Mouse (Mus musculus) embryonic stem cell, embryonic (primary cell): ENCODE measurements around the gene Gbx1.

Experiments
- CTCF ChIA-PET, 4 experiments: fragments of 300-600 bp in 2 of 4; fragments of 350-600 bp in 2 of 4; sonication (Branson Sonifier 250); formaldehyde crosslinking; loops; one replicate each; lab custom pipeline; 2022; ENCODE audit warnings: inconsistent platforms in 2 of 4; lab: Charles Lee
- POLR2A ChIA-PET, 4 experiments: fragments of 300-600 bp in 2 of 4; fragments of 350-600 bp in 2 of 4; sonication (Branson Sonifier 250); formaldehyde crosslinking; loops; one replicate each; lab custom pipeline; 2022; ENCODE audit warnings: antibody characterized with exemption in 4 of 4, inconsistent platforms in 1 of 4; lab: Charles Lee

Gene Gbx1

DNA sequence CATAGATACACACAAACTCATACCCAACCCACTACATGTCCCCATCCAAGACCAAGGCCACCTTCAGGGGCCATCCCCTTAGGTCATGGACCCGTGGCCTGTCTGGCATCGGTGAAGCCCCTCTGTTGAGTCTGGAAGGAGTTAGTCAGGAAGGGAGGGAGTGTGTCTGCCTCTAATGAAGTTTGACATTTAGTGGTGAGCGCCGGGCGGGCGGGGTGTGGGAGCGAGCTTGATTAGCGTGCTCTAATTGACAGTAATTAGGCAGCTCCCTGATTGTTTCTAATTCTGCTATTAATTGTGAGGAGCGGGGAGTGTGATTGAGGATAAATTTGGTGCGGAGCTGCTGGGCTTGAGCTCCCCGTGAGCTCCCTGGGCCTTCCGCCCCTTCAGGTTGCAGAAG is 29.5 kb downstream of the Gbx1 start:
- CTCF ChIA-PET: interaction anchor here (0.6 to 2.8 kb wide), 13 partner anchors 8 to 105 kb away, joined by 3 to 10 read pairs (median 6); no protein-coding TSS in a partner anchor

DNA sequence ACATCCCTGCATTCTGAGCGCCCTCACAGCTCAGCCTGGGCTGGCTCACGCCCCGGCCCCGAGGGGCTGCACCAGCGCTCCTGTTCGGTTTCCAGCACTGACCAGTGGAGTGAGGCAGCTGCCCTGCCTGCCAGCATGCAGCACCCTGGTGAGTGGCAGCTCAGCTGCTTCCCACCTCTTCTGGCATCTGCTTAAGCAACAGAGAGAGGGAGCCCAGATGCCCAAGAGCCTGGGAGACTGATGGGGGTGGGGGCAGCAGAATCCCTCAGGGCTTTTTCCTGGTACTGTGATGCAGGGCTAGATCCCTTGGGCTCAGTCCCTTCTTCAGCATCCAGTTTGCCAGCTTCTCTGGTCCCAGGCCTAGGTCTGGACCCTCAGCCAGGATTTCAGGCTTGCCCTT is 30.2 kb downstream of the Gbx1 start:
- ChIA-PET CTCF (interaction anchor here in 3 of 4 experiments (0.6 to 2.8 kb wide), 10 partner anchors 11 to 161 kb away, joined by 3 to 12 read pairs (median 6); no protein-coding TSS in a partner anchor), POLR2A (interaction anchor here in 2 of 4 experiments (0.6 to 1.5 kb wide), 8 partner anchors 11 to 687 kb away, joined by 3 to 7 read pairs (median 3); no protein-coding TSS in a partner anchor)

More for the DNA sequence above, 29.5 kb downstream of the Gbx1 start:
- POLR2A ChIA-PET: interaction anchor here in 3 of 4 experiments (0.6 to 1.5 kb wide), 6 partner anchors 8 to 28 kb away, joined by 3 to 6 read pairs (median 3); no protein-coding TSS in a partner anchor

DNA sequence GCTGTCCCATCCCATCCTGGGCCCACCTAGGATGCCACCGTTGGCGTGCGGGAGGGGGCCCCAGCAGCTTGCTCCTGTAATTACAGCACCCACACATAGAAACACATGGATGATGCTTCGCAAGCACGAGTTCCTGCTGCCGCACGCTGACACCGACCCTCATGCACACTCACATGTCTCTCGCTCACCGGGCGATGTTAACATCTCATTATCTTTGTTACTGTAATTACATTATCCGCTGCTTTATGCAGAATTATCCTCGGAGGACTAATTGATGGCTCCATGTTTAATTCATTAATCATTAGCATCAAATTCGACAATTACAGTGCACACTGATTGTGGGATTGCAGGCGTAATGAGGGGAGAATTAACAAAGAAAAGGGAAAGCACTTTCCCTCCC is 32.0 kb downstream of the Gbx1 start:
- POLR2A ChIA-PET: interaction anchor here in 2 of 4 experiments (0.5 to 1.0 kb wide), 2 partner anchors 8 to 101 kb away, joined by 3 to 4 read pairs; no protein-coding TSS in a partner anchor
- CTCF ChIA-PET: interaction anchor here in 2 of 4 experiments (0.6 to 1.3 kb wide), 3 partner anchors 9 to 53 kb away, joined by 3 to 7 read pairs (median 4); no protein-coding TSS in a partner anchor

DNA sequence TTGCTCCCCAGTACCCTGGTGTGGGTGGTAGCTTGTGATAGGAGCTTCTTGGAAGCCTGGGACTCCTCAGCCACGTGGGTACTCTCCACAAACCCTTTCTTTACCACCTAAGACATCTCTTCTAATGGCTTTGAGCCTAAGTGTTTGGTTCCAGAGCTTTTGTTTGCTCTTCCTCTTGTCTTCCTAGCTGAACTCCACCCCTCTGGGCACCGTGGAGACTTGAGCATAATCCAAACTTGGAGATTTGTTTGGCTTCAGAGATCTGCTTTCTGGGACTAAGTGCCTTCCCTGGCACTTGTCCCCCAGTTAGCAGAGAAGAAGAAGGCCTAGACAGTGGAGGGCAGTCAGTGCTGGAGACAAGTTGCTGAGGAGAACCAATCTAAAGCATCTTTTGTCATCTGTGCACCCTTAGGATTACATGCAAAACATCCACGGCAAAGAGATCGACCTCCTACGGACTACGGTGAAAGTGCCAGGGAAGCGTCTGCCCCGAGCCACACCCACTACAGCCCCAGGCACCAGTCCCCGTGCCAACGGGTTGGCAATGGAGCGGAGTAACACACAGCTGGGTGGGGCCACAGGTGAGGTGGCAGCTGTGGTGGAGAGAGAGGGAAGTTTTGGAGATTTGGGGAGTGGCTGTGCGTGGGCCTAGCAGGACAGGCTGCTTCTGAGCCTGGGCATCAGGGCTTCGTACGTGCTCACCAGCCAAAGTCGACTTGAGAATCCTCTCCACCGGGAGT is 34.3 kb downstream of the Gbx1 start:
- CTCF ChIA-PET: interaction anchor here in 3 of 4 experiments (0.9 to 2.9 kb wide), 4 partner anchors 9 to 35 kb away, joined by 4 to 13 read pairs (median 4); partner anchors contain the start of gene Gbx1 (in 1 of the 3)
- POLR2A ChIA-PET: interaction anchor here in 1 of 4 experiments (1.5 to 2.2 kb wide), 2 partner anchors 12 to 19 kb away, joined by 5 to 7 read pairs; no protein-coding TSS in a partner anchor

DNA sequence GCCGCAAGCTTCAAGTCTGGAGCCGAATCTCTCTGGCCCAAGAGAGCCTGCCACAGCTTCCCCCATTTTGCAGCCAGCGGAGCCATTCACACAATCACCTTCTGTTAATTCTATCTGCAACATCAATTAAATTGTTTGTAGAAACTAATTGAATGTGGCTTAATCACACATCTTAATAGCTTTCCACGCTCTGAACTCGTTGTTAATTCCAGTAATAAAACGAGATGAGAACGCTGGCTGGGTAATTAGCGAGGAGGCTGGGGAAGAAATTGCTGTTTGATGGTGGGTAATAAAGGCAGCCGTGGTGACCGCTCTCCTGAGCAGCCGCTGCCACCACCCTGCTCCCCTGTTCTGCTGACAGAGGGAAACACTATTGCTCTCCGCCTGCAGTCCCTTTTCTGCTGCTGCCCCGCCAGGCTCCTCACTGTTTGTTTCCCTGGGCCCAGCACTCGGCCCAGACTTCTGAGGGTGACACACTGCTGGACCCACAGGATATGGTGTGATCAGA is 36.5 kb downstream of the Gbx1 start:
- ChIA-PET POLR2A (interaction anchor here in 2 of 4 experiments (0.6 to 1.3 kb wide), 4 partner anchors 7 to 68 kb away, joined by 3 to 4 read pairs (median 3); no protein-coding TSS in a partner anchor), CTCF (interaction anchor here in 3 of 4 experiments (0.6 to 2.7 kb wide), 5 partner anchors 20 to 524 kb away, joined by 3 to 8 read pairs (median 4); partner anchors contain the start of gene Abcb8 (in 1 of the 3))

DNA sequence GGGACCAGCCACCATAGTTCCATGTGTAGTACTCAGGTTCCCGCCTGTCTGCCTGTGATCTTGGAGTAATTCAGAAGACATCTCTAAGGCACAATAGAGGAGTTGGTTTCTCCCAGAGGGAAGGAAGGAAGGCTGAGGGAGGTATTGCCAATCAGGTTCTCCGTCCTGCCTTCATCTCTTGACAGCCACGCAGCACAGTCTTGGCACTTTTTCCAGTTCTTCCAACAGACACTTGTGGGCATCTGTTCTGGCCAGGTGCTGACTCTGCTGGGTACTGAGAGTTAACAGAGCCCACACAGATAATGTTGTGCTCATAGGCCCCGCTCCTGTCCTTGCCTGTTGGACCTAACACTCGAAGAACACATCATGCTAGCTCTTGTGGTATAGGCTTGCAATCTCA is 40.3 kb downstream of the Gbx1 start:
- ChIA-PET CTCF (interaction anchor here in 3 of 4 experiments (0.6 to 2.4 kb wide), 4 partner anchors 16 to 198 kb away, joined by 3 to 14 read pairs (median 4); no protein-coding TSS in a partner anchor), POLR2A (interaction anchor here in 2 of 4 experiments (1.0 to 1.1 kb wide), 3 partner anchors 11 to 25 kb away, joined by 3 read pairs; no protein-coding TSS in a partner anchor)

DNA sequence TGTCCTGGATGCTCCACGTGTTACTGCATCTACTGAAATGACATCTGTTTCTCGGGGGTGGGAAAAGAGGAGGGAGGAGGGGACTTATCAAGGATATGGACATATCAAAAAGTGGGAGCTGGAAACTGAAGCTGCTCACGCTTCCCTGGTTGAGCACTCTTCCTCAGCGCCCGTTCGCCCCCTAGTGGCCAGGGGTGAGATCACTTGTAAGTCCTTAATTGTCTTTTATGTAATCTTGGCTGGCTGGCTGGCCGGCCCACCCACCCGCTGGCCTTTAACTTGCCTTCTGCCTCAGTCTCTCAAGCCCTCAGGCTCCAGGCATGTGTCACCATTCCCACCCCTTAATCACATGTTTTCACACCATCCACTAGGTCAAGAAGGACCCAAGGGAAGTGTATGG is 40.9 kb downstream of the Gbx1 start:
- CTCF ChIA-PET: interaction anchor here (0.6 to 6.0 kb wide), 63 partner anchors 8 to 297 kb away, joined by 3 to 72 read pairs (median 4); partner anchors contain the start of genes Abcb8 (in 2 of the 4) and Agap3 (in 2 of the 4)
- POLR2A ChIA-PET: interaction anchor here in 3 of 4 experiments (0.8 to 2.1 kb wide), 16 partner anchors 10 to 385 kb away, joined by 3 to 7 read pairs (median 4); partner anchors contain the start of genes Abcb8 (in 1 of the 3), Cdk5 (in 1 of the 3), Fastk (in 1 of the 3) and Klhl7 (in 1 of the 3)

DNA sequence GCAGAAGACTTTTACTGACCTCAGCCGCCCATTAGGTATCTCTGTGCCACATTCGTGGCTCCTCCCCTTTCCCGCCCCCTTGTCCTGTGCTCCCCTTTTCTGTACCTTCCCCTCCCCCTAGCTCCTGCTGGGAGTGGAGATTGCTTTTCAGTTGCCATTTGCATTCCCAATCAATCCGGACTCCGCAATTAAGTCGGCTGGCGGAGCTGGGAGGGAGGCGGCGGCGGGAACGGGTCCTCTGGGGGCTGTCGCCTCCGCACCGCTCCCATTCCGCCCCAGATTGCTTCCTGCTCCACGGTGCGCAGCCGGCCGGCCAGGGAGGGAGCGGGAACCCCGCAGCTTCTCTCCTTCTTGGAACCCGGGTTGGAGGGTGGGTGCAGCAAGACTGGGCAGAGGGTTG is 42.0 kb downstream of the Gbx1 start:
- ChIA-PET POLR2A (interaction anchor here (0.5 to 2.1 kb wide), 32 partner anchors 10 to 1214 kb away, joined by 3 to 7 read pairs (median 4); partner anchors contain the start of genes Abcb8 (in 2 of the 4), Fastk (in 2 of the 4), Tmub1 (in 2 of the 4) and Cdk5 (in 1 of the 4)), CTCF (interaction anchor here (0.5 to 6.0 kb wide), 64 partner anchors 9 to 522 kb away, joined by 3 to 72 read pairs (median 5); partner anchors contain the start of genes Abcb8 (in 2 of the 4), Agap3 (in 2 of the 4), Abcf2 (in 1 of the 4) and Asic3 (in 1 of the 4))

DNA sequence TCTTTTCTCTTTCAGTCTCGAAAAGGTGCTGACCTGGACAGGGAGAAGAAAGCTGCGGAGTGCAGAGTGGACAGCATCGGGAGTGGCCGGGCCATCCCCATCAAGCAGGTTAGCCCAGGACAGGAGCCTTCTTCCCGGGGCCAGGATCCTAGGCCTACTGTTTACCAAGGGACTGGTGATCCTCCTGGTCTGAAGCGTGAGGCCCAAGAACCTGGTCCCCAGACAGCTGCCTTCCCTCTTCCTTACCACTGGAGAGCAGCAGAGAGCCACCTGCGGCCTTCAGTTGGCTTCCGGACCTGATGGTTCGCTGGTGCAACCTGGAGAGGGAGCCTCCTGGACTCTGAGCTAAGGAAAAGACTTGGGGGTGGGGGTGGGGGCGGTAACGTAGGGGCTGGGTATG is 43.7 kb downstream of the Gbx1 start:
- ChIA-PET CTCF (interaction anchor here (0.5 to 6.0 kb wide), 93 partner anchors 9 to 612 kb away, joined by 3 to 72 read pairs (median 5); partner anchors contain the start of genes Chpf2 (in 2 of the 4), Fastk (in 2 of the 4), 4931409K22Rik (in 1 of the 4) and Abcb8 (in 1 of the 4)), POLR2A (interaction anchor here in 3 of 4 experiments (0.6 to 1.7 kb wide), 23 partner anchors 8 to 1267 kb away, joined by 3 to 6 read pairs (median 4); partner anchors contain the start of genes Asic3 (in 1 of the 3) and Nupl2 (in 1 of the 3))

DNA sequence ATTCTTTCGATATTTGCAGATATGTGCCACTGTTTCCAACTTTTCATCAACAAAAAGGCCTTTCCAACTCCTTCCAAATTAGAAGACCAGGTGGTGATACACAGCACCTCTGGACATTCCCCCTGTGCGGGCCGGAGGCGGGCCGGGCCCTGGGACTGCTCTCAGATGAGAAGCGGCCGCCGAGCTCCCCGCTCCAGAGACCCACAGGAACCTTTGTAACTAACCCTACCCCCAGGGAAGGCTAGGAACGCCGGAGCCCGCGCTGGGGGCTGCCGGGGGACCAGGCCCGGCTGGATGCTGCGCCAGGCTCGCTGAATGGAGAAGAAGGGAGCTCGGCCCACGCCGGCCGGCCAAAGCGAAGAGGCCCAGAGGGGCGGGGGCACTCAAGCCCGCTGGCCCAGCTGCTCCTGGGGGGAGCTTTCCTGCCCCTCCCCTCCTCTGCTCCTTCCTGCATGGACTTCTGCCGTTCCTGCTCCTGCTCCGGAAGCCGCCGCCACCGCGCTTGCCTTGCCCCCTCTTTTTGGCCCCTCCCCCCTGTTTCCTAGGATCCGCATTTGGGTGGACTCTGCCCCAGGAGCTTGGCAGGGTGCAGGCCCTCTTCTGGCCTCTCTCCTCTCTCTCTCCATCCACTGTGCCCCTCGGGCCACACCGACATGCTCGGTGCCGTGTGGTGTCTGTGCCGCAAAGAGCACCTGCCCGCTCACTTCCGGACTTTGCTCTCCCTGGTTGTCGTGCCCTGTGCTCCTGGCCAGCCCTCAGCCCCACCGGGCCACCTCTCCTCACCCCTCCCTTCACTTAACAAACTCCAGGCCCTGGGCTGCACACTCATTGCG is 44.5 kb downstream of the Gbx1 start:
- POLR2A ChIA-PET: interaction anchor here in 3 of 4 experiments (0.7 to 2.0 kb wide), 19 partner anchors 7 to 1041 kb away, joined by 3 to 8 read pairs (median 4); partner anchors contain the start of genes Abcb8 (in 2 of the 3) and Tmub1 (in 1 of the 3)

DNA sequence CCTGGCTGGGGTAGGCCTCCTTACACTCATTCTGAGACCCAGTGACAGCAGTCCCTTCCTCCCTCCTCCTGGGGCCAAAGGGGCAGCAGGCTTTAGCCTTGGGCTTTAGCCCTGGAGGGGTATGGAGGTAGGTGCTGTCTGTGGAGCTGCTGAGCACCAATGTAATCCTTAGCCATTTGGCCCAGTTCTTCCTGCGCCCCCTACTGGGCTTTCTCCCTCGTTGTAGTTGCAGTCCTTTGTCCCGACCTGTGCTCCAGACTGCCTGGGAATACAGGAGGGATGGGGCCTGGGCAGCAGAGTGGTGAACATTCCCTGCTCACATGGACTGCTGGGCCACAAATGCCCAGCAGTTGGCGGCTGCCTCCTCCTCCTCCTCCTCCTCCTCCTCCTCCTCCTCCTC is 45.4 kb downstream of the Gbx1 start:
- CTCF ChIA-PET: interaction anchor here (0.5 to 6.0 kb wide), 30 partner anchors 8 to 245 kb away, joined by 3 to 72 read pairs (median 5); partner anchors contain the start of genes Tmub1 (in 2 of the 4), Abcb8 (in 1 of the 4), Abcf2 (in 1 of the 4) and Chpf2 (in 1 of the 4)
- POLR2A ChIA-PET: interaction anchor here in 2 of 4 experiments (1.1 to 2.0 kb wide), 7 partner anchors 9 to 145 kb away, joined by 3 to 8 read pairs (median 4); partner anchors contain the start of genes Abcb8 (in 2 of the 2) and Tmub1 (in 1 of the 2)

More for the DNA sequence above, 44.5 kb downstream of the Gbx1 start:
- CTCF ChIA-PET: interaction anchor here (0.5 to 6.0 kb wide), 77 partner anchors 8 to 621 kb away, joined by 3 to 72 read pairs (median 5); partner anchors contain the start of genes Tmub1 (in 2 of the 4), Abcb8 (in 1 of the 4), Abcf2 (in 1 of the 4) and Agap3 (in 1 of the 4)

DNA sequence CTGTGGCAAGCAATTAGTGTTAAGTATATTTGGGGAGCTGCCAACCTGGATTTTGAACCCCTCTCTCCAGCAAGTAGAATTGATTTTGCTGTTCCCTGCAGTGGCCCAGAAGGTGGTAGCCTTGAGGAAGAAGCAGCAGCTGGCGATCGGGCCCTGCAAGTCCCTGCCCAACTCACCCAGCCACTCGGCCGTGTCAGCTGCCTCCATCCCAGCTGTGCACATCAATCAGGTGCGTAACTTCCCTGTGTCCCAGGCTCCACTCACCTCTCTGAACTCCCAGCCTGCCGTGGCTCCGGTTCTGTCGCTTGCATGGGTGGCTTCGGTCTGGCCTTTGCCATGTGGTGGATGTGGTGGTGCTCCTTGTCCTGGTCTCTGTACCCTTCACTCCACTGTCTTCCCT is 49.1 kb downstream of the Gbx1 start:
- ChIA-PET POLR2A (no interaction called here), CTCF (no interaction called here)

DNA sequence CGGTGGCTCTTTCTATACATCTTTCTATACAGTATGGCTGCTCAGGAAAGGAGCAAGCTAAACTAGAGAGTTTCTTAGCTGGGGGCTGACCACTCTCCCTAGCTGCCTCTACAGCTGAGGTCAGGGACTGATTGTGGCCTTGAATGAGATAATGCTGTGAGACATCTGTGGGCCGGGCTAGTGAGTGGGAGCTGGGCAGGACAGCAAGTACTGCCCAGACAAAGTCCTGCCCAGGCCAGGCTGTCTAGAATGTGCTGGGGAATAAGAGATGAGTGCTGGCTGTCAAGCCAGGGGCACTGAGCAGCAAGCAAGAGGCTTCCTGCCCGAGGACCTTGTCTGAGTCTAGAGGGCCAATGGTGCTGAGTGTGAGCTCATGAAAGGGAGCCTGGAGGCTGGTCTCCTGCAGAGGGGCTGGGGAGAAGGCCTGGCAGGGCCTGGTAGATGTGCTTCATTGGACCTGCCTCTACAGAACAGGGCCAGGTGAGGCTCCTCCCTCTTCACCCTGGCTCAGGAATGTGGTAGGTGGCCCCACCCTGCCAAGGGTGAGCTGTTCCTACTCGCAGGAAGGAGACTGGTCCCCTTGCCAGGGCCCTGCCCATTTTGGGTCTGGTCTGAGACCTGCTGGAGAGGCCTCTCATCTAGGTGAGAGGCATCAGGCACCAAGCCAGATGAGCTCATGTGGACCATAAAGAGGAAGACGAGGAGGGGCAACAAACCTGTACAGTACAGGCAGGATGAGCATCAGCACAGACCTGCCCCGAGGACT is 51.3 kb downstream of the Gbx1 start:
- ChIA-PET CTCF (interaction anchor here (0.6 to 4.9 kb wide), 15 partner anchors 8 to 708 kb away, joined by 3 to 41 read pairs (median 4); partner anchors contain the start of gene Fastk (in 1 of the 4)), POLR2A (interaction anchor here (0.8 to 2.4 kb wide), 18 partner anchors 8 to 114 kb away, joined by 3 to 6 read pairs (median 4); partner anchors contain the start of genes Abcb8 (in 1 of the 4), Cdk5 (in 1 of the 4), Fastk (in 1 of the 4) and Slc4a2 (in 1 of the 4))

DNA sequence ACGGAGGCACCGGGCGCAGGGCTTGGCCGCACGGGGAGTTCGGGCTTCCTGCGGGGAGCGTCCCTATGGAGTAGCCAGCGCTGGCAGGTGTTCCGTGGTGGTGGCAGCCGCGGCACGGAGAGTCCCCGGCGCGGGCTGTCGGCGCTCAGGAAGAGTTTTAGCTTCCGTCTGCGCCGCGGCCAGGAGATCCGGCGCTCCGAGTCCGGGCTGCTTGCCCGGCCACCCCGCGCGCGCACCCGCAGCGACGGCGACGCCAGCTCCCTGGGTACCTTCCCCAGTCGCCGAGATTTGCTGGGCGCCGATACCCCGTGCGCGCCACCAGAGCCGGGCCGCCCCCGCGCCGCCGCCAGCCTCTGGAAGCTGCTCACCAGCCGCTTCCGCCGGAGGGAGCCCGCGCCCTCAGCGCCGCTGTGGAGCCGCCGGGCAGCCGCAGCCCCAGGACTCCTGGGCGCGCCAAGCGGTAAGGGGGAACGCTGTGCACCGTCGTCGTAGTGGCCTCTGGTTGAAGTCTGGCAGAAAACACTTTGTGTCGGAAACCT is 52.2 kb downstream of the Gbx1 start:
- CTCF ChIA-PET: interaction anchor here (0.6 to 4.9 kb wide), 14 partner anchors 8 to 753 kb away, joined by 3 to 41 read pairs (median 6); partner anchors contain the start of gene Fastk (in 1 of the 4)
- POLR2A ChIA-PET: interaction anchor here in 3 of 4 experiments (0.6 to 2.4 kb wide), 23 partner anchors 8 to 1193 kb away, joined by 3 to 6 read pairs (median 4); partner anchors contain the start of genes Cdk5 (in 2 of the 3), Fastk (in 2 of the 3), Slc4a2 (in 2 of the 3) and Abcb8 (in 1 of the 3)
